ENCODE assay signal across 15 mouse cellular contexts in genomic region chr3:88944109-88944508, GRCm38 (mm10).
"Had no signal": no experiment of that assay in that cellular context is flagged by ENCODE, and none has a peak within 500 bp of the region (broad histone marks: within the 10 kb centered on the region; RNA-seq: fewer than 3 reads in every experiment).

No protein-coding gene starts in this region.

- H3K4me3 ChIP-seq: neural tube, embryonic 15.5 days; stomach, embryonic 15.5 days had no signal

- H3K9ac ChIP-seq: neural tube, embryonic 15.5 days; stomach, embryonic 15.5 days had no signal

- H3K27me3 ChIP-seq: neural tube, embryonic 15.5 days; stomach, embryonic 15.5 days had no signal

- DNase-seq: retina, postnatal 1 day; right cerebral cortex, adult 18-20 months; right cerebral cortex, postnatal 14 days; right cerebral cortex, postnatal 25 days; right cerebral cortex, postnatal 4 days; spleen, adult 18-20 months; thymus, adult 18-20 months; thymus, adult 2 months; thymus, postnatal 14 days; thymus, postnatal 25 days; thymus, postnatal 36 days; thymus, postnatal 4 days had no signal

- H3K9me3 ChIP-seq: neural tube, embryonic 15.5 days; stomach, embryonic 15.5 days had no signal

- H3K27ac ChIP-seq: neural tube, embryonic 15.5 days; stomach, embryonic 15.5 days; stomach, postnatal 0 days had no signal

- H3K4me2 ChIP-seq: neural tube, embryonic 15.5 days; stomach, embryonic 15.5 days had no signal
